Mouse (Mus musculus) kidney, embryonic 16.5 days (tissue): ENCODE measurements around the gene Adh6a. TPM values are rescaled to one million over a fixed set of nuclear protein-coding genes. Genes with fewer than 3 reads are reported as not detected.

Experiments
- ATAC-seq: fragments of 200-750 bp; cut with Nextera tagmentation; 2 replicates; pipeline ENCODE4 v1.8.0; 2017; ENCODE audit warnings: moderate TSS enrichment; ENCODE audit not compliant: low FRiP score, low TSS enrichment
- H3K27ac ChIP-seq: fragments of 300-500 bp; sonication (generic); 2 replicates; pipeline ENCODE4 v1.5.1; 2014; ENCODE audit warnings: low read length
- H3K27me3 ChIP-seq: fragments of 300-500 bp; sonication (generic); 2 replicates; pipeline ENCODE4 v1.6.1; 2014; ENCODE audit warnings: low read length, control low read depth, mixed read lengths; ENCODE audit not compliant: insufficient read depth
- H3K36me3 ChIP-seq: fragments of 300-500 bp; sonication (generic); 2 replicates; pipeline ENCODE4 v1.6.1; 2014; ENCODE audit warnings: low read length, control low read depth, mixed read lengths; ENCODE audit not compliant: insufficient read depth
- H3K4me1 ChIP-seq: fragments of 300-500 bp; sonication (generic); 2 replicates; pipeline ENCODE4 v1.6.1; 2014; ENCODE audit warnings: low read length, control low read depth, mixed read lengths; ENCODE audit not compliant: insufficient read depth
- H3K4me2 ChIP-seq: fragments of 300-500 bp; sonication (generic); replicated peaks from 2 replicates; pipeline ENCODE4 v1.6.1; 2014; ENCODE audit warnings: low read depth, low read length
- H3K4me3 ChIP-seq: fragments of 300-500 bp; sonication (generic); 2 replicates; pipeline ENCODE4 v1.5.1; 2014; ENCODE audit warnings: mild to moderate bottlenecking, low read length
- H3K9ac ChIP-seq: fragments of 300-500 bp; sonication (generic); replicated peaks from 2 replicates; pipeline ENCODE4 v1.6.1; 2014; ENCODE audit warnings: low read length
- H3K9me3 ChIP-seq: fragments of 300-500 bp; sonication (generic); 2 replicates; pipeline ENCODE4 v1.6.1; 2016; ENCODE audit warnings: low read length, control low read depth
- WGBS: fragments of 180-500 bp; shearing (Covaris S2); extraction: QIAGEN DNeasy Blood & Tissue Kit; methylation state at CpG from one replicate; pipeline ENCODE4 v1.1.7; 2014; 5-methylcytosine and 5-hydroxymethylcytosine counted together
- polyA plus RNA-seq: library from polyadenylated mRNA; unstranded; fragments of >200 nt; fragmentation: Nextera tagmentation; extraction: Ambion mirVana; gene quantifications from 2 replicates; pipeline ENCODE4 v1.2.1, GENCODE M21; 2015

Gene Adh6a
- polyA plus RNA-seq, 1 experiment from 2014 or later: not detected

- ATAC-seq: no peak
- H3K4me2 ChIP-seq: no peak overlapping the region
- H3K27me3 ChIP-seq: no peaks in the 10 kb centered on the region
- peaks cover 9% of the 10 kb centered on the region for H3K4me1 ChIP-seq
- no peaks in the 10 kb centered on the region for H3K36me3 ChIP-seq
- 81% methylated on average over 8 of the region's 8 CpGs for WGBS
- H3K4me3 ChIP-seq: no peak overlapping the region
- no peak overlapping the region for H3K27ac ChIP-seq
- H3K9ac ChIP-seq: no peak overlapping the region
- no peaks in the 10 kb centered on the region for H3K9me3 ChIP-seq
Measured at GRCm38 (mm10) chr3:138309910-138310309, 3.2 kb upstream of the Adh6a start.

- Histone ChIP-seq H3K9ac (no peak overlapping the region), H3K27ac (no peak overlapping the region), H3K4me2 (no peak overlapping the region), H3K36me3 (no peaks in the 10 kb centered on the region), H3K4me3 (no peak overlapping the region), H3K9me3 (no peaks in the 10 kb centered on the region), H3K4me1 (peaks cover 5% of the 10 kb centered on the region), H3K27me3 (no peaks in the 10 kb centered on the region)
- 93% methylated on average over 6 of the region's 6 CpGs for WGBS
- ATAC-seq: no peak
Measured at GRCm38 (mm10) chr3:138311015-138311414, 2.1 kb upstream of the Adh6a start.

DNA sequence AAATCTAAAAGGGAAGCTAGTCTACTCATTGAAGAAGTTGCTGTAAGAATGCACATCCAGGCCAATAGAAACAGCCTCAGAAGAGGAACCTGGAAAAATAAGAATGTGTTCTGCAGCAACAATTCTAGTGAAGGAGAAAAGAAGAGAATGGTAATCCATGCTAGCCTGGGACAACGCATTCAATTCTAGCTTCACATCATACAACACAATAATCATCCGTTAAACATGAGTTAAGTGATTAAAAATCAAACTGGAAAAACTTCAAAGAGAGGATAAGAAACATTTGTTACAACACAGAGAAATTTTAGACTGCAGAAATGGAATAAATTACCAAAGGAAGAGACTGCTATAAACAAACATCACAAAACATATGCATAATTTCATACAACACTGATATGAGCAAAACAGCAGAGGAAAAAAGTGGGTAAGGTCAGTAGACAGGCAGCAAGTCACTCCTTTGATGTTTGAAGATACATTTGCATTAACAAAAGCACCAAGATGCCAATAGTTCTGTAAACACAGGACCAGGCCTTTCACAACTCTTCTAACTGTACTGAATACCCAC, 3.9 kb downstream of the Adh6a start:
- no peaks in the 10 kb centered on the region for H3K9me3 ChIP-seq
- H3K4me1 ChIP-seq: 0 out of 2 replicates have a peak, but pooled peaks cover 3% of the 10 kb centered on the region
- H3K27ac ChIP-seq: no peak overlapping the region
- WGBS: 82% methylated on average over 2 of the region's 2 CpGs
- no peak overlapping the region for H3K9ac ChIP-seq
- no peak for ATAC-seq
- H3K4me3 ChIP-seq: no peak overlapping the region
- H3K4me2 ChIP-seq: no peak overlapping the region
- H3K36me3 ChIP-seq: no peaks in the 10 kb centered on the region
- H3K27me3 ChIP-seq: no peaks in the 10 kb centered on the region

GRCm38 (mm10) chr3:138325001-138325400, 11.9 kb downstream of the Adh6a start:
- no peak overlapping the region for H3K9ac ChIP-seq
- H3K4me2 ChIP-seq: no peak overlapping the region
- H3K4me3 ChIP-seq: no peak overlapping the region
- H3K9me3 ChIP-seq: 0 out of 2 replicates have a peak, but pooled peaks cover 4% of the 10 kb centered on the region
- no peak for ATAC-seq
- H3K4me1 ChIP-seq: no peaks in the 10 kb centered on the region
- H3K36me3 ChIP-seq: no peaks in the 10 kb centered on the region
- no peak overlapping the region for H3K27ac ChIP-seq
- 94% methylated on average over 17 of the region's 17 CpGs for WGBS
- H3K27me3 ChIP-seq: no peaks in the 10 kb centered on the region

DNA sequence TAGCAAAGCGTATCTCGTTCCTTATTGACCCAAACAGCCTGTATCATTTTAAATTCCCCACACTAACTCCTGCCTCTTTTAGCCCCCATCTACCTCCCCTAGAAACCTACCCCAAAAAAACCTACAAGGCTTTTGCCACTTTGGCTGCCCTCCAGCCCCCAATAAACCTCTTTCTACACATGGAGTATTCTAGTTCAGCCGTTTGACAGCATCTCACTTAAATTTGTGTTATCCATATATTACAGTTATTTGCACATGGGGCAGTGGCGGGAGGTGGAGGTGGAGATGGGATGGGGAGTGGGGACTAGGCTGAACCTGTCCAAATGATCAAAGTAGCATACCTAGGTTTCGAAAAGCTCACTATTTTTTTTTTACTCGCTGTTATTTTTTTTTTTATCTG, 12.4 kb downstream of the Adh6a start:
- H3K36me3 ChIP-seq: no peaks in the 10 kb centered on the region
- WGBS: 87% methylated on average over 6 of the region's 6 CpGs

GRCm38 (mm10) chr3:138333910-138334309, 20.8 kb downstream of the Adh6a start:
- WGBS: 77% methylated on average over 8 of the region's 8 CpGs
- Histone ChIP-seq H3K4me2 (no peak overlapping the region), H3K9ac (no peak overlapping the region), H3K4me3 (no peak overlapping the region), H3K36me3 (no peaks in the 10 kb centered on the region), H3K27me3 (no peaks in the 10 kb centered on the region), H3K9me3 (no peaks in the 10 kb centered on the region), H3K4me1 (no peaks in the 10 kb centered on the region), H3K27ac (no peak overlapping the region)
- no peak for ATAC-seq

More for the DNA sequence above, 12.4 kb downstream of the Adh6a start:
- Histone ChIP-seq H3K9me3 (0 out of 2 replicates have a peak, but pooled peaks cover 4% of the 10 kb centered on the region), H3K27me3 (no peaks in the 10 kb centered on the region), H3K4me1 (no peaks in the 10 kb centered on the region), H3K4me2 (no peak overlapping the region), H3K4me3 (no peak overlapping the region), H3K9ac (no peak overlapping the region), H3K27ac (no peak overlapping the region)
- ATAC-seq: no peak

GRCm38 (mm10) chr3:138334320-138334719, 21.2 kb downstream of the Adh6a start:
- Histone ChIP-seq H3K4me3 (no peak overlapping the region), H3K9me3 (no peaks in the 10 kb centered on the region), H3K4me2 (no peak overlapping the region), H3K27me3 (no peaks in the 10 kb centered on the region), H3K36me3 (no peaks in the 10 kb centered on the region), H3K4me1 (no peaks in the 10 kb centered on the region), H3K27ac (no peak overlapping the region), H3K9ac (no peak overlapping the region)
- no peak for ATAC-seq
- 77% methylated on average over 4 of the region's 4 CpGs for WGBS

DNA sequence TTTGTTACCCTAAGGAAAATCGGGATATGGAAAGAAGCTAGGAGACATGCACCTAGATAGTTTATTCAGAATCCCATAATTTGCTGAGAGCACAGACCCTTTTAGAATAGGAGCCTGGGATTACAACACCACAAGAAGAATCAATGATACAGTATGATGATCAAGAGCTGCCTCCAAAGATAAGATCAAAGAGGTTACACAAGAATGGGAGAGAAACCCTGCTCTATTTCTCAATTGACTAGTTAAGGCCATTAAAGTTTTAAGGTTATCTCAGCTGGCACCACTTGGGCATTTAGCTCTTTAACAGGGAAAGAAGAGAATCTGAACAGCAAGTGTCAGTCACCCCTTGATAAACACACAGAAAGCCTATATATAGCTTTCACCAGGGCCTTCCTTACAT, 22.5 kb downstream of the Adh6a start:
- H3K9ac ChIP-seq: no peak overlapping the region
- H3K27me3 ChIP-seq: no peaks in the 10 kb centered on the region
- WGBS: 85% methylated on average over 1 of the region's 1 CpGs
- H3K4me2 ChIP-seq: no peak overlapping the region
- ATAC-seq: no peak
- no peaks in the 10 kb centered on the region for H3K4me1 ChIP-seq
- H3K27ac ChIP-seq: no peak overlapping the region
- no peak overlapping the region for H3K4me3 ChIP-seq
- no peaks in the 10 kb centered on the region for H3K9me3 ChIP-seq
- no peaks in the 10 kb centered on the region for H3K36me3 ChIP-seq

DNA sequence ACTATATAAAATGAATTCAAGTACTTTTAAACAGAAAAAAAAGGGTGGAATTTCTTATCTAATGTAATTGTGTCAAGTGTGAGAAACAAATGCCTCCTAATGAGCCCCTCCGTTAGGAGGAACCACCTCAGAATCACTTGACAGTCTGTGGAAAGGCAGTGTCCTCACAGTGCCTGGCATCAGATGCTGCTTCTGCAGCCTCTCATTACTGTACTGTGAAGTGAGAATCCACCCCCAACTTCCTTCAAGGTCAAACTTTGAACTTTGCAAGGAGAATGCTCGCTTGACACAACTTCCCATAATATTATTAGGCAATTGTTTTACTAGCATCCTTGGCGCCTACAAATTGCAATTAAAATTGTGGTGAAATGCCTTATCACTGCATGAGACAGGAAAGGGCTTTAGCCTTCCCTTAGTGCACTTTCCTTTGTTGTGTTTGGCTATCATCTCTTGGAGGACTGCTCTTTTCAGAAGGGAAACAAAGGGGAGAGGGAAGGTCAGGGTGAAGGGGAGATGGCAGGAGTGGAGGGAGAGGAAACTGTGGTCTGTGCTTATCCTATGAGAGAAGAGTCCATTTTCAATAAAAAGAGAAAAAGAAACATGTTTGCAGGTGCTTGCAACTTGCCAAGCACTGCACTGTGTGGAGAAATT, 23.1 kb downstream of the Adh6a start:
- Histone ChIP-seq H3K27ac (no peak overlapping the region), H3K27me3 (no peaks in the 10 kb centered on the region), H3K4me3 (no peak overlapping the region), H3K9ac (no peak overlapping the region), H3K4me1 (no peaks in the 10 kb centered on the region), H3K9me3 (no peaks in the 10 kb centered on the region), H3K4me2 (no peak overlapping the region), H3K36me3 (no peaks in the 10 kb centered on the region)
- WGBS: 55% methylated on average over 3 of the region's 3 CpGs
- no peak for ATAC-seq

DNA sequence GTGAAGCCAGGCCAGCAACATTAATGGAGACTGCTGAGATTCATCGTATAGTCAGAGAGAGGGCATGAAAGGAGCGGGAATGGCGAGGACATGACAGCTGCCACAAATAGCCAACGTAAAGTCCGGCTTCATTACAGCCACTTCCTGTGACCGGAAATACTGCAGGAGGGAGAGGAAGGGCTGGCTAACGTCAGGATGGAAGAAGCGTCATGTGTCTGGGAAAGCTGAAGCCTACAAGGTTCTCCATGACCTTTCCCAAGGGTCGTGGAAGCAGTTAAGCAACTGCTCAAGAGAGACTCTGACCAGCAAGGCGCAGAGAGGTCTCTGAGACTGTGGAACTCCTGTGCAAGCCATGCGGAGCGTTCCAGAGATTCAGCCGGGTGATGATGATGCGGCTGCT, 28.4 kb downstream of the Adh6a start, which contains the start of gene Adh6b:
Adh6b (plus strand) TSS at position 305 of the 400 bp plus-strand sequence.
- Histone ChIP-seq H3K4me3 (no peak within 1 kb of the TSS), H3K4me2 (no peak within 1 kb of the TSS), H3K9me3 (no peaks in the 10 kb centered on the region), H3K27me3 (no peaks in the 10 kb centered on the region), H3K36me3 (no peaks in the 10 kb centered on the region), H3K4me1 (no peaks in the 10 kb centered on the region), H3K27ac (no peak within 1 kb of the TSS), H3K9ac (no peak within 1 kb of the TSS)
- WGBS: 71% methylated on average over 14 of the region's 14 CpGs
- no peak for ATAC-seq
